Mouse (Mus musculus) heart, embryonic 15.5 days (tissue): ENCODE data around the gene Nipsnap1. TPM values are rescaled to one million over a fixed set of nuclear protein-coding genes. Genes with fewer than 3 reads are reported as not detected.

Experiments
- ATAC-seq: fragments of 200-750 bp; cut with Nextera tagmentation; replicated peaks from 2 replicates; pipeline ENCODE4 v1.8.0; 2017; ENCODE audit warnings: low read depth, moderate TSS enrichment; ENCODE audit not compliant: insufficient number of reproducible peaks, insufficient read depth, low FRiP score
- H3K27ac ChIP-seq: fragments of 300-500 bp; sonication (generic); 2 replicates; pipeline ENCODE4 v1.5.1; 2015; ENCODE audit warnings: mild to moderate bottlenecking, inconsistent platforms
- H3K27me3 ChIP-seq: fragments of 300-500 bp; sonication (generic); 2 replicates; pipeline ENCODE4 v1.6.1; 2015; ENCODE audit warnings: inconsistent platforms
- H3K36me3 ChIP-seq: fragments of 300-500 bp; sonication (generic); 2 replicates; pipeline ENCODE4 v1.6.1; 2015; ENCODE audit warnings: mild to moderate bottlenecking, inconsistent platforms
- H3K4me1 ChIP-seq: fragments of 300-500 bp; sonication (generic); replicated peaks from 2 replicates; pipeline ENCODE4 v1.6.1; 2015; ENCODE audit warnings: inconsistent platforms
- H3K4me2 ChIP-seq: fragments of 300-500 bp; sonication (generic); 2 replicates; pipeline ENCODE4 v1.6.1; 2015; ENCODE audit warnings: inconsistent platforms, mild to moderate bottlenecking, moderate library complexity
- H3K4me3 ChIP-seq: fragments of 300-500 bp; sonication (generic); 2 replicates; pipeline ENCODE4 v1.5.1; 2015; ENCODE audit warnings: mild to moderate bottlenecking, inconsistent platforms
- H3K9ac ChIP-seq: fragments of 300-500 bp; sonication (generic); 2 replicates; pipeline ENCODE4 v1.6.1; 2015; ENCODE audit warnings: mild to moderate bottlenecking, inconsistent platforms
- H3K9me3 ChIP-seq: fragments of 300-500 bp; sonication (generic); replicated peaks from 2 replicates; pipeline ENCODE4 v1.6.1; 2016; ENCODE audit warnings: inconsistent platforms
- WGBS: fragments of 180-500 bp; shearing (Covaris S2); methylation state at CpG from one replicate; pipeline ENCODE4 v1.1.7; 2015; ENCODE audit warnings: mixed read lengths; 5-methylcytosine and 5-hydroxymethylcytosine counted together
- microRNA-seq: library from miRNA; unstranded; fragments of <30 nt; microRNA quantifications from one replicate; pipeline ENCODE4, GENCODE M21; 2016
- polyA plus RNA-seq: library from polyadenylated mRNA; unstranded; fragments of >200 nt; fragmentation: Nextera tagmentation; extraction: Ambion mirVana; gene quantifications from 2 replicates; pipeline ENCODE4 v1.2.1, GENCODE M21; 2015

Nipsnap1 gene
- polyA plus RNA-seq, 1 experiment from 2014 or later: 20.7 TPM

DNA sequence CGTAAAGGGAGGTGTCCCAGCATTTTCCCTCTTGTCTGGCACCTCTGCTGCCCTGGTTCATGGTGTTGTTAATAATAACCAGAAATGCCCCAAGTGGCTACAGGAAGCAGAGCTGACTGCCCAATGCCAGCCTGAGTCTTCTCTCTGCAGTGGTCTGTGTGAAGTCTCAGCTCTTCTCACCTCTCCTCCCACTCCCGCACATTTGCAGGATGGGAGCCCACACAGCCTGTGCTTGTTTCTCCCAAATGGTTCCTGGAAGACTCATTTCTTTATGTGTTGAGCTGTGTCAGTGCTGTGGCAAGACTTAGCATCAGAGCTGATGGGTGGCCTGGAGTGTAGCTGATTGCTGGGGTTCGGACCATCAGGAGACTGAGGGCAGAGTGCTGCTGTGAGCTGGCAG, 53.5 kb downstream of the Nipsnap1 start:
- H3K9ac ChIP-seq: no peak overlapping the region
- H3K27me3 ChIP-seq: no peaks in the 10 kb centered on the region
- no peak overlapping the region for H3K4me3 ChIP-seq
- H3K4me1 ChIP-seq: peaks cover 30% of the 10 kb centered on the region
- H3K27ac ChIP-seq: no peak overlapping the region
- WGBS: 79% methylated on average over 3 of the region's 3 CpGs
- no peak overlapping the region for H3K4me2 ChIP-seq
- no peak for ATAC-seq
- no peaks in the 10 kb centered on the region for H3K9me3 ChIP-seq
- peaks cover 38% of the 10 kb centered on the region for H3K36me3 ChIP-seq

GRCm38 (mm10) chr11:4931009-4931601, 57.4 kb downstream of the Nipsnap1 start:
- no peaks in the 10 kb centered on the region for H3K27me3 ChIP-seq
- H3K4me1 ChIP-seq: peaks cover 30% of the 10 kb centered on the region
- ATAC-seq: peak; percentile 50; the same call in 1 of the 2 replicates
- no peak overlapping the region for H3K4me3 ChIP-seq
- peaks cover 8% of the 10 kb centered on the region for H3K36me3 ChIP-seq
- H3K9me3 ChIP-seq: no peaks in the 10 kb centered on the region
- 0 out of 2 replicates have a peak overlapping the region, but pooled peaks have one; percentile 4 for H3K4me2 ChIP-seq
- peak overlapping the region; percentile 60 for H3K27ac ChIP-seq
- 29% methylated on average over 1 of the region's 1 CpGs for WGBS
- no peak overlapping the region for H3K9ac ChIP-seq

GRCm38 (mm10) chr11:4936243-4936642, 62.5 kb downstream of the Nipsnap1 start:
- Histone ChIP-seq H3K9me3 (no peaks in the 10 kb centered on the region), H3K9ac (no peak overlapping the region), H3K4me3 (no peak overlapping the region), H3K4me2 (no peak overlapping the region), H3K27me3 (no peaks in the 10 kb centered on the region; the same call in 1 of the 2 replicates), H3K27ac (no peak overlapping the region), H3K4me1 (peaks cover 5% of the 10 kb centered on the region), H3K36me3 (no peaks in the 10 kb centered on the region)
- ATAC-seq: no peak
- WGBS: 82% methylated on average over 5 of the region's 5 CpGs

Small RNAs within 50 kb of the gene (microRNA-seq; reads per million reads assigned to microRNA genes)
- gene Mir6918: not detected

Other genes starting within 250 kb of the Nipsnap1 start
- 17.7 and 23.3 TPM in 2 replicates for gene Ascc2, start 236.2 kb upstream of the Nipsnap1 start, polyA plus RNA-seq
- 1,608 and 2,078 TPM in 2 replicates for gene Uqcr10, start 169.6 kb upstream of the Nipsnap1 start, polyA plus RNA-seq
- 52.7 and 56.2 TPM in 2 replicates for gene Zmat5, start 169.3 kb upstream of the Nipsnap1 start, polyA plus RNA-seq
- 0.05 and 0.09 TPM in 2 replicates for gene Cabp7, start 127.2 kb upstream of the Nipsnap1 start, polyA plus RNA-seq
- 39.3 and 43.8 TPM in 2 replicates for gene Nf2, start 24.4 kb upstream of the Nipsnap1 start, polyA plus RNA-seq
- 18.9 and 22.5 TPM in 2 replicates for gene Thoc5, start 21.4 kb downstream of the Nipsnap1 start, polyA plus RNA-seq
- gene Nefh, start 74.1 kb downstream of the Nipsnap1 start, polyA plus RNA-seq: 0.13 and 0.60 TPM in 2 replicates
- 32.1 and 44.9 TPM in 2 replicates for gene Ap1b1, start 112.9 kb downstream of the Nipsnap1 start, polyA plus RNA-seq
- gene Rasl10a, start 184.2 kb downstream of the Nipsnap1 start, polyA plus RNA-seq: 0.96 and 1.1 TPM in 2 replicates
- gene Gas2l1, start 191.4 kb downstream of the Nipsnap1 start, polyA plus RNA-seq: 19.4 and 28.2 TPM in 2 replicates
- gene Rhbdd3, start 225.0 kb downstream of the Nipsnap1 start, polyA plus RNA-seq: 26.2 and 30.9 TPM in 2 replicates
- gene Ewsr1, start 225.3 kb downstream of the Nipsnap1 start, polyA plus RNA-seq: 359 and 482 TPM in 2 replicates